Comparison of ENCODE assay signal across 8 mouse cellular contexts in the genomic region with DNA sequence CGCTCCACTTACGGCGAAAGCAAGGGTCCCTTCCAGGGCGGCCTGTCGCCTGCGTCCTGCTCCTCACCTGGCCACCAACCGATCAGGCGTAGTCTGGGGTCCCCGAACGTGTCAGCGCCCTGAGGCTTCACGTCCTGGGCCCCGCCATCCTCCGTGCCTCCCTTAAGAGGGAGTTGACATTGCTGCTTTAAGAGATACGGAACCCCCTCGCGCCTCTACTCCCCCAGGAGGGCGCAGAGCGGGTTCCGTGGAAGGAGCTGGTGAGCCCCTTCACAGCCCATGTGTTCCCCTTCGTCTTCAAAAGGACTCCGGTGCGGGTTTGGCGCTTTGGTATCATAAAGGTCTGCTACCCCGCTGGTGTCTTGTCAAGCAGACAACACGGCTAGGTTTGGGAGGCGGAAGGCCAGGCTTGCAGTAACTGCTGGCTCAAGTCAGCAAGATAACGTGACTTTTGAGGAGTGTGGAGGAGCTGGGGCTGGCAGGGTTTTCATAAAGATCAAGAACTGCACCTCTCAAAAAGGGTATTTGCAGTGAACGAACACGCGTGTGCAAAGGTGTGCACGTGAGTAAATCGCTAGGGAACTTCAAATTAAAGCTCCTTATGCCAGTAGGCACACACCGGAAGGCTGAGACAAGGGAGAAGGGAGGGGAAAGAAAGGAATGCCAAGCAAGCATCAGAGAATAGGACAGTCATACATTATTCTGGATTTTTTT. TPM values are rescaled to one million over a fixed set of nuclear protein-coding genes. Genes with fewer than 3 reads are reported as not detected.
DNase-seq lines count a peak whose midpoint lies in the region; ATAC-seq and TF ChIP-seq lines count a peak whose summit lies in the region.

No protein-coding gene starts in this region.

- H3K27me3 ChIP-seq in kidney, embryonic 14.5 days (ENCODE audit: control insufficient read depth, insufficient read depth, low read length), result peaks cover 7% of the 10 kb centered on the region
- H3K27me3 ChIP-seq in lung, postnatal 0 days (replicated peaks; ENCODE audit: insufficient read depth, low read length), result no peaks in the 10 kb centered on the region

- no peaks in the 10 kb centered on the region for H3K36me3 ChIP-seq in kidney, embryonic 14.5 days (ENCODE audit: control insufficient read depth, insufficient read depth, low read length)
- H3K36me3 ChIP-seq in lung, postnatal 0 days (ENCODE audit: insufficient read depth, low read length), result no peaks in the 10 kb centered on the region

- H3K9ac ChIP-seq in kidney, embryonic 14.5 days (ENCODE audit: low read depth, low read length), result peak overlapping the region; percentile 69
- H3K9ac ChIP-seq in lung, postnatal 0 days (replicated peaks; ENCODE audit: low read depth), result peak overlapping the region; percentile 34; the same call in 1 of the 2 replicates

- TF ChIP-seq EP300 in lung, postnatal 0 days (IDR thresholded peaks at IDR 0.05), result no peak

- peak; percentile 50 for ATAC-seq in kidney, embryonic 14.5 days (ENCODE audit: low FRiP score, low TSS enrichment)
- peak; percentile 42 for ATAC-seq in lung, postnatal 0 days

- no peak overlapping the region for H3K27ac ChIP-seq in kidney, embryonic 14.5 days (ENCODE audit: low read depth, low read length)
- no peak overlapping the region for H3K27ac ChIP-seq in lung, postnatal 0 days (ENCODE audit: low read length)

- TF ChIP-seq CTCF in lung, postnatal 0 days (IDR thresholded peaks at IDR 0.05), result no peak

- H3K4me3 ChIP-seq in kidney, embryonic 14.5 days (ENCODE audit: low read length), result peak overlapping the region; percentile 54
- H3K4me3 ChIP-seq in lung, postnatal 0 days (ENCODE audit: low read depth, low read length), result peak overlapping the region; percentile 48

- H3K4me1 ChIP-seq in kidney, embryonic 14.5 days (ENCODE audit: control insufficient read depth, insufficient read depth, low read length), result no peaks in the 10 kb centered on the region
- H3K4me1 ChIP-seq in lung, postnatal 0 days (ENCODE audit: insufficient read depth, low read depth, low read length), result peaks cover 4% of the 10 kb centered on the region; the same call in 1 of the 2 replicates

- H3K4me2 ChIP-seq in kidney, embryonic 14.5 days (replicated peaks; ENCODE audit: low read depth, low read length), result peak overlapping the region; percentile 94
- H3K4me2 ChIP-seq in lung, postnatal 0 days (replicated peaks; ENCODE audit: low read depth, low read length), result peak overlapping the region; percentile 96

- 4% methylated on average over 34 of the region's 34 CpGs for WGBS in kidney, embryonic 14.5 days
- WGBS in lung, postnatal 0 days, result 3% methylated on average over 34 of the region's 34 CpGs

- DNase-seq in right cerebral cortex, adult 18-20 months, result peak; percentile 42
- no peak for DNase-seq in right cerebral cortex, postnatal 36 days (ENCODE audit: low spot score in 2 of 2)
- peak; percentile 61 to 79 for DNase-seq in cerebellum, postnatal 10 days
- DNase-seq in frontal cortex, postnatal 14 days (ENCODE audit: low spot score in 2 of 2), result peak; percentile 35 to 39
- peak; percentile 44 for DNase-seq in lung, postnatal 0 days (ENCODE audit: low spot score)
- peak; percentile 42 for DNase-seq in right cerebral cortex, postnatal 14 days
- no peak for DNase-seq in urinary bladder, postnatal 25 days (ENCODE audit: low spot score)

- no peaks in the 10 kb centered on the region for H3K9me3 ChIP-seq in kidney, embryonic 14.5 days (ENCODE audit: control insufficient read depth, low read length)
- no peaks in the 10 kb centered on the region for H3K9me3 ChIP-seq in lung, postnatal 0 days (ENCODE audit: low read length)

RNA-seq across cellular contexts. Expression of a gene that starts 0.5 kb away (rescaled TPM):
- polyA plus RNA-seq in kidney, embryonic 14.5 days (2014; fragmentation: Nextera tagmentation; extraction: Ambion mirVana), result 2.9 and 5.8 TPM in 2 replicates
- polyA plus RNA-seq in lung, postnatal 0 days (2015; fragmentation: Nextera tagmentation; extraction: Ambion mirVana), result 3.8 and 5.0 TPM in 2 replicates

RNA-seq across cellular contexts. Expression of a gene that starts 17.8 kb away (rescaled TPM):
- 4.1 and 7.8 TPM in 2 replicates for polyA plus RNA-seq in kidney, embryonic 14.5 days (2014; fragmentation: Nextera tagmentation; extraction: Ambion mirVana)
- polyA plus RNA-seq in lung, postnatal 0 days (2015; fragmentation: Nextera tagmentation; extraction: Ambion mirVana), result 5.5 and 6.1 TPM in 2 replicates

RNA-seq across cellular contexts. Expression of a gene that starts 54.0 kb away (rescaled TPM):
- 1.0 and 1.7 TPM in 2 replicates for polyA plus RNA-seq in kidney, embryonic 14.5 days (2014; fragmentation: Nextera tagmentation; extraction: Ambion mirVana)
- 3.4 and 3.6 TPM in 2 replicates for polyA plus RNA-seq in lung, postnatal 0 days (2015; fragmentation: Nextera tagmentation; extraction: Ambion mirVana)

Comparison
In these comparisons a context has a peak if more than half of its experiments do, and no peak if none do; other contexts are left out.
1. DNase-seq: peak in right cerebral cortex, adult 18-20 months (single experiment), cerebellum, postnatal 10 days (2 of 2), frontal cortex, postnatal 14 days (2 of 2), lung, postnatal 0 days (single experiment) and right cerebral cortex, postnatal 14 days (single experiment); none in right cerebral cortex, postnatal 36 days (0 of 2) and urinary bladder, postnatal 25 days (single experiment).